Mouse (Mus musculus) T-helper 1 cell (primary cell): Measurements from ENCODE around the gene Adam12.

Experiments used
- in situ Hi-C: fragments of 300-600 bp; cut with MboI, MseI; formaldehyde crosslinking; loops from one replicate; pipeline ENCODE4 v1.15.1; 2025; ENCODE audit warnings: high pct_unique_total_duplicates

The Adam12 gene

DNA sequence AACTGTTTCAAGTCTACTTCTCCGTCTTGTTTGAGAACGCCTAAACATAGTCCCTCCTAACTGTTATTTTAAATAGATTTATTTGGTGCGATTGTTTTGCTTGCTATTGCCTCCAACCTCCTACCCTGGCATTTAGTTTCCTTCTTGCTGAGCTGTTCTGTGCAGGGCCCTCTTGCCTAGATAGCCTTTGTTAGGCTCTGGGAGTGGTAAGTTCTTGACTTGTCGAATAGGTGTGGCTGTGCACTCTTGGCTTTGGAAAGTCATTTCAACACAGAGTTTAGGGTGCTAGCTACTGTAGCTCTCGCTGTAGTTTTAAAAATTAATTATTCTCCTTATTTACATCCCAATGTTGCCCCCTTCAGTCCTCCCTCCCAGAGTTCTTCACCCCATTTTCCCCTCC is 222.8 kb downstream of the Adam12 start:
- in situ Hi-C loops: no loop called here

GRCm38 (mm10) chr7:134007942-134008361 is 224.0 kb downstream of the Adam12 start:
- in situ Hi-C loops: no loop called here

DNA sequence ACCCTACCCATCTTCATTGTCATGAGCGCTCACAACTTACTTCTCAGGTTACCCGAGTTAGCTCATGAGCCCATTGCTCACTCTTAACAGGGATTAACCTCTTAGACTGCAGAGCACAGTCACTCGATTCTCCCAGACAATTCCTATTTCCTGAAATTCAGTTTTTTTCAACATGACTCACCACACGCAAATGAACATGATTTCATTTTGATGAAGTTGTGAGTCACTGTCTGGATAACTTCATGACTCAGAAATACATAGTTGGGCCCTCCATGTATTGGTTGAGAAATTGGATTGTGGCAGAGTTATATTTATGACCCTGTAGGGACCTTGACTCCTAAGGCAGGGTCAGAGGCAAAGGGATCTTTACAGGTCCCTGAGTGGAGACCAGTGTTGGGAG is 230.4 kb downstream of the Adam12 start:
- in situ Hi-C loops: no loop called here

GRCm38 (mm10) chr7:133990930-133991329 is 241.0 kb downstream of the Adam12 start:
- in situ Hi-C loops: no loop called here

DNA sequence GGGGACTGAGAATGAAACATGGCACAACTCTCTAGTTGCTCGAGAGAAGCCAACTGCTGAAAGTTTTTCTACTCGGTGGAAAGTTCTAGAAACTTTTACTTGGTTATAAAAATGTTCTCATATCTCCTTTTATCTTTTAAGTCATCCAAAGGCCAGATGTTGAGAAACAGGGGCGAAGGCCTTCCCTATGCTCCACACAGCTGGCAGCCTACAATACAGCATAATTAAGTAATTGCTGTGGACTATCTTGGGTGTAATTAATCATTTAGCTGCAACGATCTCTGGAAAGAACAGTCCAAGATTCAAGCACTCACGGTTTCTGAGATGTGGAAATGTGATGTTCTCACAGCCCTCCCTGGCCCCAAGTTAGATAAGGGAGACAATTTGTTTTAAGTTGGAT is 243.6 kb downstream of the Adam12 start:
- in situ Hi-C loops: no loop called here

DNA sequence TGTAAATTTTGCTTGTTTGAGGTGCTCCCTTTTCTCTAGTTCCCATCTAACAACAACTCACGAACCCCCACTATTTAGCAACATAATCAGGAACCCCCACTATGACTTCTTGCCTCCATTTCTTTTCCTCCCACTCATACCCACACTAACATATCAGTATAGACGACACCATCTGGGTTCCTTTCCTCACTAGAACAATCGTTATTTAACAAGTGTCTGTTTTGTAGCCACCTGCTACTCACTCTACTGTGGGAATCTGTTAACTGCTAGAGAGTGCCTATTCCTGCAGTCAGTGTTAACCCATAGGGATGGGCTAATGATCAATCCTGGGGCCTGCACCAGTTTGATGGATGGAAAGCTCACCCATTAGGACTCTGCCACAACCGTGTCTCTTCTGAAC is 245.7 kb downstream of the Adam12 start:
- in situ Hi-C loops: no loop called here

DNA sequence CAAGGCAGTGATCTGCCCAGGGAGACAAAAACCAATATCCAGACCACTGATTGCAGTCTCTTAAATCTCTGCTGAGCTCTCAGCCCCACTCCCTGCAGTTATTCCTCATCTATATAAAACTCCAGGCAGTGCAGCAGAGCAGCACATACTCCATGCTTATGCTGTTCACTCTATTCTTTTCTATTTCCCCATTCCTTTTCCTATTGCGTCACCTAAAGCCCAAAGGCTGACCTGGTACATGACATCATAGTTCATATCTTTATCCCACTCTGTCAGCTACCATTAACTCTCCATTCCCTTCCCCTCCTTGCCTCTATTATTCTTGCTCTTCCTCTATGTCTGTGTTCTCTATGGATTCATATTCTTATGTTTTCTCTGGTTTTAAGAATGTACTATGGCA is 246.3 kb downstream of the Adam12 start:
- in situ Hi-C loops: no loop called here

GRCm38 (mm10) chr7:133976388-133977122 is 255.4 kb downstream of the Adam12 start:
- in situ Hi-C loops: no loop called here

- in situ Hi-C loops: no loop called here
These were observed 260.9 kb downstream of the Adam12 start for GRCm38 (mm10) chr7:133971086-133971485.

DNA sequence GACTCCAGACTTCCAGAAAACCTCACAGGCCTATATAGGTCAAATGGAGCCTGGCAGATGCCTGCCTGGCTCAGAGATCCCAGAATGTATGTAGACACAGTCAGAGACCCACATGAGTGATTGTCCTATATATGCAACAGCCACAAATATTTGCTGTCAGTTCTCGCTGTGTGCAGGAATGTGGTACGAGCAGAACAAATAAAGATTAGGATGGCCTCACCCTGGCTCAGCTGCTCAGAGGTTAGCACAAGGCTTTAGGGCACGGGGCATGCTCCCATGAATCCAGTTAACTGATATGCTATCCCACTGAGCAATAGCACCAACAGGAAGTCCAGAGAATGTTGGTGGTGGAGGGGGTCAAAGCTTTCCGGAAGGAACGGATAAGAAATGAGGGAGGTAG is 261.5 kb downstream of the Adam12 start:
- in situ Hi-C loops: no loop called here

GRCm38 (mm10) chr7:133967906-133968305 is 264.0 kb downstream of the Adam12 start:
- in situ Hi-C loops: no loop called here

DNA sequence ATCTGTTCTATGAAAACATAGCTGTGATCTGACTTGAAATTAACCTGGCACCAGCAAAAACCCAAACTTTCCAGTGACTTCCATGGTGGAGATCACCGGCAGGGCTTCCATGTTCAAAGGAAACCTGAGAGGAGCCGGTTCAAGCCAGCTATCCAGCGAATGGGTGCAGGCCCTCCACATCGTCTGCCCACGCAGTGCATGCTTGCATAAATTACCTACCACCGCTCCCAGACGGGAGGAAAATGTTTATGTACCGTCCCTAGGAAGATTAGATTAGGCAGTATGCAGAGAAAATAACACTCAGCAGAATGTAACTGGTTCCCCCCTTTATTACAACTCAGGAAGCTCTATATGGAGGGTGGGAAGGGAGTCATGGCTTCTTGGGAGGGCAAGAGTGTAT is 268.4 kb downstream of the Adam12 start:
- in situ Hi-C loops: no loop called here

DNA sequence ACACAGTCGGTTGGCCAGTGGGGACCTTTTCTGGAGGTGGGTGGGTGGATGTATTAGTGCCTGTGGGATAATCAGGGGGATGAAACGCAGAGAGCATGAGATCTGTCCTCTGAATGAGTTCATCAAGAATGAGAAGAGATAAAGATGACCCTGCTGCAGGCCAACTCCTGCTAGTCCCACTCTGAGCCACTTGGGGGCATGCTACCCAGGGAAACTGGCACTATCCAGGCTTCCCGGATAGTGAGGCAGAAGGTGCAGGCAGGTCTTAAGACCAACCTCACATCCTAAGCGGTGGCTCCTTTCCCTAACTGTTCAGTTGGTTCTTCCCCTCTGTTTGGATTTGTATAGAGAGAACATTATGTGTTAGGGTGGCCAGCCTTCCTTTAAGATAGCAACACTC is 272.7 kb downstream of the Adam12 start:
- in situ Hi-C loops: no loop called here

DNA sequence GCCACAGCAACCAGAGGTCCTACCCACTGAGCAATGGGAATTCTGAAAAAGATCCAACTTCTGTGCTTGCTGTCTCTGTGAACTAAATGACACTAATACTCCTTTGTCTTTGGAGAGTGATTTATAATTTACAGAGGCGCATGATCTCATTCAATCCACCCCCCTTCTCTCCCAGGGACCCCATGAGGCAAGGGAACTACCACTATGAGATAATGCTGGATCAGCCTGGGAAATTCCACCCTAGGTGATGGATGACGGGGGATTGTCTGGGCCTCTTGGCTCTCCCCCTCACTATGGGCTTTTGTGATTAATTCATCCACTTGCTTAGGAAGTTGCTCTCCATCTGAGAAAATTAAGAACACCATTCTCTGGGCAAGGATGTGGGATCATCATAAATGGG is 274.1 kb downstream of the Adam12 start:
- in situ Hi-C loops: no loop called here

DNA sequence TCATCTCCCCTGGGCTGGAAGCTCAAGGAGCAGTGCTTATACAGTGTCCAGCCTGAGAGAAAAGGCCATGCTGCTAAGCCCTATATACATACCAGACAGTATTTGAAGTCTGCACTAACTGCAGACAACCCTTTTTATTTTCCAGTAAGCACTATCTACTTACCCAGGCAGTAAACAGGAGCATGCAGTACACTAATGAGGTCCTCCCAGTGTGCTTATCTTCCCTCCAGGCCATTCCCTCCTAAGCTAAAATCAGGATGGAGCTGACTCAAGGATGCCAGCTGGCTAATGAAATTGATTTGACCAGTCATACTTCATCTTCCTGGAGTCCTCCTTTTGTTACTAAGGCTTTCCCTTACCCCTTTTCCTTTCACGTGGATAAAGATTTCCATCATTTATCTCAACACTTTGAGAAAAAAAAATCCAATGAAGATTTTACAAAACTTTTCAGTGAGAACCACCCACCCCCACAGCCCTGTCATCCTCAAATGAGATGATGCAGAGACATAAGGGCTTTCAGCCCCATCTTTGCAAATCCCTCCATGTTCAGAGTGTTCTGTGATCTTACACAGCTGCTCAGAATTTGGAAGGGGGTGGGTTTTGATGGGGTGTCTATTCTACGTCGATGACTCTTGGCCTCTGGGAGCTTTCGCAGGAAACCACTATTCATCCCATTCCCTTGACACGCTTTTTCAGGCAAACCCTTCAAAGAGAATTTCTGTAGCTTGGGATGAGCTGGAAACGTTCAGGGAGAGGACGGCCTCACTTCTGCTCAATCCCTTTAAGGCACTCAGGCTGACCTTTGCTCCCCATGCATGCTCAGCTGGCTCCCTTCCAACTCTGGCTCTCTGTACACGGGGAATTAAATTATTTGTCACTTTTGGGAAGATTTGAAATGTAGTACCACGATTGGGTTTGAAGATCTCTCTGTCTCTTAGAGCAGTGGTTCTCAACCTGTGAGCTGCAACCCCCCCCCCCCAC is 277.5 kb downstream of the Adam12 start:
- in situ Hi-C loops: no loop called here

DNA sequence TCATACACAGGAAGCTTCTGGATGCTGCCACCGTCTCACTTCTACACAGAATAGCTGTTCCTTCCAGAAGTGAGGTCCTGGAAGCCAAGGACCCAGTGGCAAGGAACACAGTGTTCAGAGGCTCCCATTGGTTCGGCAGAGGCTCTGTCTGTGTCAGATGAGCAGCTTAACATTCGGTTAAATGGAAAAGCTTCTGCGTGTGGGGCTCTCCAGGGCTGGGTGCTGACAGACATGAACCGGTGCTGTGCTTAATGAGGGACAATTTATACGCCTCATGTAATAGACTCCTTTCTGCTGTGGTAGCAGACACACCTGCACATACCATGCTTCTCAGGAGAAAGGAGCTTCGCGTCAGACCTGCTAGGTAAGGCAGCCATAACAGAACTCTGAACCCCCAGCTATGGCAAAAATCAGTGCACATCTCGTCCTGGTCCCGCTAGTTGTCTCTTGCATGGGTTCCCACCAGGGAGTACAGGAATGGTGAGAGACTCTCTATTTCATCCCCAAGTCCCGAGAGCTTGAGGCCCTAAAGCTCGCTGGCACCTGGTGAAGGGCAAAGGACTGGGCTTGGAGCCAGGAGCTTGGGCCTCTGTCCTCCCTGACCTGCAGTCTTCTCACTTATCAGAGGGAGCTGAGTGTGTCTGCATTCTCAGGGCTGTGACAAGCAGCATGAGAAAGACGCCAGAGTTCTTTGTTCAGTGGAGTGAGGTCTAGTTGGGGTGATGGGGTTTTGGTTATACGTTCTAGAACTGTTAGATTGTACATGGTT is 280.0 kb downstream of the Adam12 start:
- in situ Hi-C loops: no loop called here

- in situ Hi-C loops: no loop called here
These were observed 284.6 kb downstream of the Adam12 start for GRCm38 (mm10) chr7:133947360-133947759.

DNA sequence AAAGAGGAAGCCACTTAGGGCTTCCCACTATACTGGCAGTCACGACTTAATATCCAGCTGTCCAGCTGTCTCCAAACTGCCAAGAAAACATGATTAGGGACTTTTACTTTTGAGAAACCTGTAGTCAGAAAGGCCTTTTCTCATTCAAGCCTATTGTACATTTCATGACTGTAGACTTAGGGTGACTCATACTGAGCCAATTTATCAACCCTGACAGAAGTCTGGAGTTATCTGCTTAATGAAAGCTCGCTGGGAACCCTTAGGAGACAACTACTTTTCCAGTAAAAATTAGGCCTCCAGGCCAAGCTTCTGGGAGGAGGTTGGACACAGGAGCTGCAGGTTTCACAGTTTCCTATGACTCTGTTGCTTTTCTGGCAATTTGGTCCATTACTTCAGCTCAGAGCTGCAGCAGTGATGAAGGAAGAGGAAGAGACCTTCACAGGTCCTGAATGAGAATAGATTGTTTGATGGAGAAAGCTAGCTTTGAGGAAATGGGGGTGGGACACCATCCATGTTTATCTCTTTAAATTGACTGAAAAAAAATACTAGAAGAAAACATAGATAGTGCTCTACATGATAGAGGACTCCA is 285.1 kb downstream of the Adam12 start:
- in situ Hi-C loops: no loop called here

DNA sequence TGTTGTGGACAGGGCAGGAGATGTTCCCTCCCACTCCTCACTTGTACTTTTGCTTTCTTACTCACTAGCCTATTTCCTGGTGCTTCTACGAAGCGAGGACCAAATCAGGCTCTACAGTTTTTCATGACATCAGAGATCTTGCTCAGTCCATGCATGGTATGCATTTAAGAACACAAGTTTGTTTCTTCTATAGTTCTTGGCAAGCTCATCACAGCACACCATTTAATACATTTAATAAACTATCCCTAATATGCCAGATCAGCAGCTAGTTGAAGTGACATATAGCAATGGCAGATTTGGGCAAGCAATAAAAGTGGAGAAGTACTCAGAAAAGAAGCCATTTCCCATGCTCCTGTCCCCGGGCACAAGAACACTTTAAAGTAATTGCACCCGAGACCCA is 285.8 kb downstream of the Adam12 start:
- in situ Hi-C loops: no loop called here

DNA sequence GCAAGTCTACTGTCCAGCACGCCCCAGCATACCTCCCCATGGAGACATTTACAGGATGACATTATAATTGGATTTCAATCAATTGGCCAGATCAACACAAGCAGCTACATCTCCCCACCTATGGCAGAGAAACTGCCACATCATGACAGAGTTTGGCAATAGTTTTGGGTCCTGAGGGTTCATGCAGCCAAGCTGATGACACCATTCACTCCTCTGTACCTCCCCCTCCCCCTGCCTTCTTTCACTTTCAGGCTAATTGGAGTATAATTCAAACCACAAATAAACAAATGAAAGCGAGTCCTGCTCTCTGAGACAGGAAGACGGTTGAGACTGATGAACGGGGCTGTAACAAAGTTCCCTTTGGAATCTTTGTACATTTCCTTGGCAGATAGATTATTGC is 291.5 kb downstream of the Adam12 start:
- in situ Hi-C loops: no loop called here

DNA sequence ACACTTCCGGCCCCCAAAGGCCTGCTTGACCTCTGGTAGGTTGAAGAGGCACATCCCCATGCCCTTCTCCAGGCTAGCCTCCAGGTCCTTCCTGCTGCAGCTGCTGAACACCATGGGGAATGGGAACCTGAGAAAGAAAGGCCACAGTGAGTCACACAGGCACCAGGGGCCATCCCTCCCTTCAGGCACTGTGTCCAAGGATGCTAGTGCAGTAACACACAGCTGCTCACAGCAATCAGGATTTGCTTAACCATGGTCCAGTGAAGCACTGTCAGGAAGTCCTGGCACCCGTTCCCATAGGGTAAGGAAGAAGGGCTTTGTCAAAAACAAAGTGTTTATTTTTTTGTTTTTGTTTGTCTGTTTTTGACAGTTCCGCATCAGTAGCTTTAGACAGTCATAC is 294.5 kb downstream of the Adam12 start:
- in situ Hi-C loops: no loop called here

- in situ Hi-C loops: no loop called here
These were observed 295.6 kb downstream of the Adam12 start for GRCm38 (mm10) chr7:133936377-133936776.
